Mouse (Mus musculus) kidney, embryonic 14.5 days (tissue): ENCODE data around the gene Sdccag8. TPM values are rescaled to one million over a fixed set of nuclear protein-coding genes. Genes with fewer than 3 reads are reported as not detected.

Experiments
- ATAC-seq: fragments of 200-750 bp; cut with Nextera tagmentation; 2 replicates; pipeline ENCODE4 v1.8.0; 2017; ENCODE audit warnings: moderate number of reproducible peaks, mild to moderate bottlenecking, moderate TSS enrichment, moderate library complexity; ENCODE audit not compliant: low FRiP score, low TSS enrichment
- H3K27ac ChIP-seq: fragments of 300-500 bp; sonication (generic); 2 replicates; pipeline ENCODE4 v1.5.1; 2014; ENCODE audit warnings: low read depth, mild to moderate bottlenecking, low read length, moderate library complexity, mixed read lengths
- H3K27me3 ChIP-seq: fragments of 300-500 bp; sonication (generic); 2 replicates; pipeline ENCODE4 v1.6.1; 2014; ENCODE audit warnings: mild to moderate bottlenecking, low read length; ENCODE audit not compliant: control insufficient read depth, insufficient read depth
- H3K36me3 ChIP-seq: fragments of 300-500 bp; sonication (generic); 2 replicates; pipeline ENCODE4 v1.6.1; 2014; ENCODE audit warnings: low read length, mixed read lengths; ENCODE audit not compliant: control insufficient read depth, insufficient read depth
- H3K4me1 ChIP-seq: fragments of 300-500 bp; sonication (generic); 2 replicates; pipeline ENCODE4 v1.6.1; 2014; ENCODE audit warnings: low read length, mixed read lengths; ENCODE audit not compliant: control insufficient read depth, insufficient read depth
- H3K4me2 ChIP-seq: fragments of 300-500 bp; sonication (generic); replicated peaks from 2 replicates; pipeline ENCODE4 v1.6.1; 2014; ENCODE audit warnings: low read depth, mild to moderate bottlenecking, low read length
- H3K4me3 ChIP-seq: fragments of 300-500 bp; sonication (generic); 2 replicates; pipeline ENCODE4 v1.5.1; 2014; ENCODE audit warnings: mild to moderate bottlenecking, low read length
- H3K9ac ChIP-seq: fragments of 300-500 bp; sonication (generic); 2 replicates; pipeline ENCODE4 v1.6.1; 2014; ENCODE audit warnings: low read depth, mild to moderate bottlenecking, low read length, moderate library complexity
- H3K9me3 ChIP-seq: fragments of 300-500 bp; sonication (generic); 2 replicates; pipeline ENCODE4 v1.6.1; 2016; ENCODE audit warnings: low read length; ENCODE audit not compliant: control insufficient read depth
- WGBS: fragments of 180-500 bp; shearing (Covaris S2); extraction: QIAGEN DNeasy Blood & Tissue Kit; methylation state at CpG from one replicate; pipeline ENCODE4 v1.1.7; 2014; 5-methylcytosine and 5-hydroxymethylcytosine counted together
- polyA plus RNA-seq: library from polyadenylated mRNA; unstranded; fragments of >200 nt; fragmentation: Nextera tagmentation; extraction: Ambion mirVana; gene quantifications from 2 replicates; pipeline ENCODE4 v1.2.1, GENCODE M21; 2014

Gene Sdccag8
- polyA plus RNA-seq, 1 experiment from 2014 or later: 17.0 TPM

- Histone ChIP-seq H3K27me3 (no peaks in the 10 kb centered on the region), H3K9ac (no peak overlapping the region), H3K4me2 (no peak overlapping the region), H3K36me3 (no peaks in the 10 kb centered on the region), H3K4me3 (no peak overlapping the region), H3K9me3 (no peaks in the 10 kb centered on the region), H3K4me1 (0 out of 2 replicates have a peak, but pooled peaks cover 2% of the 10 kb centered on the region), H3K27ac (no peak overlapping the region)
- ATAC-seq: no peak
- 73% methylated on average over 6 of the region's 6 CpGs for WGBS
Observed at GRCm38 (mm10) chr1:176986990-176987740, 172.7 kb downstream of the Sdccag8 start.

GRCm38 (mm10) chr1:176991473-176991872, 177.0 kb downstream of the Sdccag8 start:
- WGBS: 92% methylated on average over 4 of the region's 4 CpGs
- ATAC-seq: no peak
- Histone ChIP-seq H3K4me3 (no peak overlapping the region), H3K9me3 (no peaks in the 10 kb centered on the region), H3K9ac (no peak overlapping the region), H3K27ac (no peak overlapping the region), H3K36me3 (no peaks in the 10 kb centered on the region), H3K27me3 (no peaks in the 10 kb centered on the region), H3K4me1 (peaks cover 4% of the 10 kb centered on the region; the same call in 1 of the 2 replicates), H3K4me2 (no peak overlapping the region)

- Histone ChIP-seq H3K27me3 (no peaks in the 10 kb centered on the region), H3K9ac (no peak overlapping the region), H3K4me1 (peaks cover 10% of the 10 kb centered on the region), H3K36me3 (no peaks in the 10 kb centered on the region), H3K4me3 (no peak overlapping the region), H3K4me2 (no peak overlapping the region), H3K27ac (no peak overlapping the region), H3K9me3 (no peaks in the 10 kb centered on the region)
- no peak for ATAC-seq
- WGBS: 70% methylated on average over 8 of the region's 8 CpGs
Observed at GRCm38 (mm10) chr1:176992517-176992916, 178.1 kb downstream of the Sdccag8 start.

- 78% methylated on average over 18 of the region's 18 CpGs for WGBS
- Histone ChIP-seq H3K36me3 (no peaks in the 10 kb centered on the region), H3K9ac (no peak overlapping the region), H3K27ac (no peak overlapping the region), H3K4me3 (no peak overlapping the region), H3K4me2 (no peak overlapping the region), H3K9me3 (no peaks in the 10 kb centered on the region), H3K27me3 (no peaks in the 10 kb centered on the region), H3K4me1 (peaks cover 15% of the 10 kb centered on the region)
- ATAC-seq: no peak
Observed at GRCm38 (mm10) chr1:176993141-176994010, 178.9 kb downstream of the Sdccag8 start.

GRCm38 (mm10) chr1:176994087-176994486, 179.6 kb downstream of the Sdccag8 start:
- Histone ChIP-seq H3K36me3 (no peaks in the 10 kb centered on the region), H3K27ac (no peak overlapping the region)
- 55% methylated on average over 7 of the region's 7 CpGs for WGBS

GRCm38 (mm10) chr1:176994707-176995418, 180.4 kb downstream of the Sdccag8 start:
- ATAC-seq: no peak
- 33% methylated on average over 11 of the region's 11 CpGs for WGBS
- H3K4me3 ChIP-seq: no peak overlapping the region

More at GRCm38 (mm10) chr1:176994087-176994486, 179.6 kb downstream of the Sdccag8 start:
- H3K4me3 ChIP-seq: no peak overlapping the region
- H3K9ac ChIP-seq: no peak overlapping the region
- H3K4me2 ChIP-seq: no peak overlapping the region
- ATAC-seq: no peak
- no peaks in the 10 kb centered on the region for H3K27me3 ChIP-seq
- peaks cover 20% of the 10 kb centered on the region for H3K4me1 ChIP-seq
- no peaks in the 10 kb centered on the region for H3K9me3 ChIP-seq

GRCm38 (mm10) chr1:176995419-176995775, 180.9 kb downstream of the Sdccag8 start:
- Histone ChIP-seq H3K9ac (no peak overlapping the region), H3K4me3 (no peak overlapping the region), H3K4me1 (peaks cover 20% of the 10 kb centered on the region), H3K27me3 (no peaks in the 10 kb centered on the region), H3K4me2 (no peak overlapping the region), H3K36me3 (no peaks in the 10 kb centered on the region), H3K9me3 (no peaks in the 10 kb centered on the region), H3K27ac (no peak overlapping the region)
- ATAC-seq: no peak
- WGBS: 85% methylated on average over 4 of the region's 4 CpGs

More at GRCm38 (mm10) chr1:176994707-176995418, 180.4 kb downstream of the Sdccag8 start:
- H3K27ac ChIP-seq: no peak overlapping the region
- H3K4me1 ChIP-seq: peaks cover 20% of the 10 kb centered on the region
- no peak overlapping the region for H3K4me2 ChIP-seq
- no peak overlapping the region for H3K9ac ChIP-seq
- H3K36me3 ChIP-seq: no peaks in the 10 kb centered on the region
- no peaks in the 10 kb centered on the region for H3K27me3 ChIP-seq
- no peaks in the 10 kb centered on the region for H3K9me3 ChIP-seq

GRCm38 (mm10) chr1:176996166-176996565, 181.7 kb downstream of the Sdccag8 start:
- no peaks in the 10 kb centered on the region for H3K36me3 ChIP-seq
- no peak overlapping the region for H3K9ac ChIP-seq
- H3K4me2 ChIP-seq: no peak overlapping the region
- no peak overlapping the region for H3K4me3 ChIP-seq
- H3K9me3 ChIP-seq: no peaks in the 10 kb centered on the region
- 95% methylated on average over 3 of the region's 3 CpGs for WGBS
- no peaks in the 10 kb centered on the region for H3K27me3 ChIP-seq
- peaks cover 20% of the 10 kb centered on the region for H3K4me1 ChIP-seq
- H3K27ac ChIP-seq: no peak overlapping the region
- ATAC-seq: no peak
